Mouse (Mus musculus) fibroblast of lung, adult 2 months (primary cell): ENCODE data around the gene Ncbp3.

Source experiments
- DNase-seq: peaks from one replicate; pipeline ENCODE4 v3.0.0-alpha.2; 2011; ENCODE audit warnings: low read depth

Gene Ncbp3

GRCm38 (mm10) chr11:73047542-73047996, at the start of gene Ncbp3:
Gene Ncbp3 (plus strand): TSS chr11:73047783.
- DNase-seq = peak; percentile 84

GRCm38 (mm10) chr11:72998771-72999170, 48.8 kb upstream of the Ncbp3 start, which contains the start of gene P2rx1:
Gene P2rx1 (plus strand): TSS chr11:72999103.
- DNase-seq = no peak

- DNase-seq = no peak
Observed at GRCm38 (mm10) chr11:73001029-73001428, 46.6 kb upstream of the Ncbp3 start.

- DNase-seq = no peak
Observed at GRCm38 (mm10) chr11:73006377-73006776, 41.2 kb upstream of the Ncbp3 start.

GRCm38 (mm10) chr11:73007113-73007512, 40.5 kb upstream of the Ncbp3 start:
- DNase-seq = no peak

GRCm38 (mm10) chr11:73007698-73008481, 39.7 kb upstream of the Ncbp3 start:
- DNase-seq = no peak

- no peak for DNase-seq
Observed at GRCm38 (mm10) chr11:73008826-73009225, 38.8 kb upstream of the Ncbp3 start.

- DNase-seq = no peak
Observed at GRCm38 (mm10) chr11:73009531-73010274, 37.9 kb upstream of the Ncbp3 start.

- no peak for DNase-seq
Observed at GRCm38 (mm10) chr11:73013981-73014380, 33.6 kb upstream of the Ncbp3 start.

GRCm38 (mm10) chr11:73014831-73015344, 32.7 kb upstream of the Ncbp3 start:
- DNase-seq = no peak

GRCm38 (mm10) chr11:73015391-73016102, 32.0 kb upstream of the Ncbp3 start:
- peak; percentile 50 for DNase-seq

- DNase-seq = no peak
Observed at GRCm38 (mm10) chr11:73016103-73016420, 31.5 kb upstream of the Ncbp3 start.

GRCm38 (mm10) chr11:73018471-73019146, 29.0 kb upstream of the Ncbp3 start, which contains the start of gene Camkk1:
Gene Camkk1 (plus strand): TSS chr11:73019008.
- DNase-seq = peak; percentile 61

GRCm38 (mm10) chr11:73019147-73019795, 28.3 kb upstream of the Ncbp3 start:
- DNase-seq = no peak

GRCm38 (mm10) chr11:73020953-73021800, 26.4 kb upstream of the Ncbp3 start:
- DNase-seq = no peak

GRCm38 (mm10) chr11:73023099-73023498, 24.5 kb upstream of the Ncbp3 start:
- peak; percentile 92 for DNase-seq

GRCm38 (mm10) chr11:73023827-73024226, 23.8 kb upstream of the Ncbp3 start:
- DNase-seq = no peak

- DNase-seq = no peak
Observed at GRCm38 (mm10) chr11:73024236-73024904, 23.2 kb upstream of the Ncbp3 start.

GRCm38 (mm10) chr11:73026961-73027360, 20.6 kb upstream of the Ncbp3 start:
- DNase-seq = no peak
